Mouse (Mus musculus) thymus, adult 2 months (tissue): ENCODE data around the gene Dnaaf3. TPM values are rescaled to one million over a fixed set of nuclear protein-coding genes. Genes with fewer than 3 reads are reported as not detected.

Source experiments
- DNase-seq: peaks from one replicate; pipeline ENCODE4 v3.0.0; 2021
- H3K27ac ChIP-seq: fragments of 200-500 bp; 2 replicates; pipeline ENCODE4 v1.5.1; 2012; ENCODE audit warnings: low read length, control low read depth; ENCODE audit not compliant: control insufficient read depth, insufficient read depth
- H3K27me3 ChIP-seq: fragments of 200-500 bp; 2 replicates; pipeline ENCODE4 v1.6.1; 2012; ENCODE audit warnings: mild to moderate bottlenecking, low read length, moderate library complexity, mixed read lengths; ENCODE audit not compliant: control insufficient read depth, insufficient read depth
- H3K36me3 ChIP-seq: fragments of 200-500 bp; 2 replicates; pipeline ENCODE4 v1.6.1; 2012; ENCODE audit warnings: mild to moderate bottlenecking, low read length, moderate library complexity; ENCODE audit not compliant: control insufficient read depth, insufficient read depth
- H3K4me1 ChIP-seq: fragments of 200-500 bp; replicated peaks from 2 replicates; pipeline ENCODE4 v1.6.1; 2012; ENCODE audit warnings: low read length; ENCODE audit not compliant: control insufficient read depth, insufficient read depth
- H3K4me3 ChIP-seq: fragments of 200-500 bp; 2 replicates; pipeline ENCODE4 v1.5.1; 2012; ENCODE audit warnings: mild to moderate bottlenecking, low read length, control low read depth, moderate library complexity; ENCODE audit not compliant: control insufficient read depth, insufficient read depth
- CTCF ChIP-seq: fragments of 200-500 bp; IDR thresholded peaks from 2 replicates; pipeline ENCODE4 v1.5.1; 2012; ENCODE audit warnings: mild to moderate bottlenecking, control low read depth, low read length, moderate library complexity, borderline replicate concordance; ENCODE audit not compliant: control insufficient read depth, poor library complexity, insufficient read depth; ENCODE audit errors: extremely low read depth
- POLR2A ChIP-seq: fragments of 200-500 bp; IDR thresholded peaks from 2 replicates; pipeline ENCODE4 v1.6.1; 2012; ENCODE audit warnings: mild to moderate bottlenecking, low read length, control low read depth, moderate library complexity; ENCODE audit not compliant: control insufficient read depth, poor library complexity, insufficient read depth; ENCODE audit errors: extremely low read depth
- WGBS: fragments of 180-500 bp; shearing (Covaris S2); methylation state at CpG from one replicate; pipeline ENCODE4 v1.1.7; 2018; 5-methylcytosine and 5-hydroxymethylcytosine counted together
- polyA plus RNA-seq: library from polyadenylated mRNA; depleted of rRNA; stranded (reverse); fragments of >200 nt; gene quantifications from 2 replicates; pipeline ENCODE4 v1.2.3, GENCODE M21; 2012

Gene Dnaaf3
- polyA plus RNA-seq, 1 experiment = 9.8 TPM

DNA sequence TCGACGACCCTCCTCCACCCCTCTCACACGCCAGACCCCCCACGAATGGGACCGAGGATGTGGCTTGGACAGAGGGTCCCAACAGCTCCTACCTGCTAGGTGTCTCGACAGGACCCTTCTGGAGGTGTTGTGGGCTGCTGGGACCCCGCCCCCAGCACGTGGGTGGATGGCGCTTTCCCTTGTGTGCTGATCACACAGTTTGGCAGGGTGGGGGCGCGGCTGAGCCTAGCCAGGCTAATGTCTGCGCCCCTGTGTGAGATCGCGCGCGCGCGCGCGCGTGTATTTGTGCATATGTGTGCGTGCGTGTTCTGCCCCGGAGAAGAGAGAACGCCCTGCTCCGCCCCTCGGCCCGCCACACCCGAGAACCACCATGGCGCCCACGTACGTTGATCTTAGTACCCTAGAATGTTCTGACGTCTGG is 15.0 kb upstream of the Dnaaf3 start, which contains the start of gene Syt5:
Gene Syt5 (minus strand): TSS at position 321 of the 421 bp plus-strand sequence.
- Histone ChIP-seq H3K4me1 (peaks cover 2% of the 10 kb centered on the region), H3K27me3 (no peaks in the 10 kb centered on the region; the same call in 1 of the 2 replicates), H3K4me3 (no peak within 1 kb of the TSS), H3K36me3 (no peaks in the 10 kb centered on the region), H3K27ac (no peak within 1 kb of the TSS)
- TF ChIP-seq CTCF (no peak), POLR2A (no peak)
- 10% methylated on average over 33 of the region's 33 CpGs for WGBS
- DNase-seq = no peak

DNA sequence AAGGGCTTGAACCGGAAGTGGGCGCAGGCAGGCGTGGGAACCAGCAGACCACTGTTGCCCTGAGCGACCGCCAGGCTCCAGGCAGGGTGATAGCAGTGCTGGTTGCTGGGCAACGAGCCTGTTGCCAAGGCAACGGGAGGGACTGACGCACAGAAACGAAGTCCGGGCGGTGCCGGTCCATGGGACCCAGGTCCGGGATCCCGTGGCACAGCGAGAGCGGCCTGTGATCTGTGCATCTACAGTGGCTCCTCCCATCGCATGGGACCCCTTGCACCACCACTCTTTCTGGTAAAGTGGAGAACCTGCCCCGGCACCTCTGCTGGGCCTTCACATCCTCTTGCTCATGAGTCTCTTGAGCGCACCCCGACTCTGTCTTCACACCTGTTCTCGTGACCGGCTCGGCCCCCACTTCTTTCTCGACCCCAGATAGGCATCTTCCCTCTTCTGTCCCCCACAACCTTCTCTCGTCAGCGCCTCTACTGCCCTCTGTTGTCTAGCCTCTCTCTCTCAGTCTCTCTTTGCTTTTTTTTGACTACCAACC is 14.4 kb upstream of the Dnaaf3 start:
- Histone ChIP-seq H3K4me3 (no peak overlapping the region), H3K36me3 (no peaks in the 10 kb centered on the region), H3K4me1 (peaks cover 2% of the 10 kb centered on the region), H3K27ac (no peak overlapping the region), H3K27me3 (no peaks in the 10 kb centered on the region; the same call in 1 of the 2 replicates)
- no peak for DNase-seq
- WGBS = 7% methylated on average over 26 of the region's 26 CpGs
- TF ChIP-seq POLR2A = no peak
- no peak for TF ChIP-seq CTCF

DNA sequence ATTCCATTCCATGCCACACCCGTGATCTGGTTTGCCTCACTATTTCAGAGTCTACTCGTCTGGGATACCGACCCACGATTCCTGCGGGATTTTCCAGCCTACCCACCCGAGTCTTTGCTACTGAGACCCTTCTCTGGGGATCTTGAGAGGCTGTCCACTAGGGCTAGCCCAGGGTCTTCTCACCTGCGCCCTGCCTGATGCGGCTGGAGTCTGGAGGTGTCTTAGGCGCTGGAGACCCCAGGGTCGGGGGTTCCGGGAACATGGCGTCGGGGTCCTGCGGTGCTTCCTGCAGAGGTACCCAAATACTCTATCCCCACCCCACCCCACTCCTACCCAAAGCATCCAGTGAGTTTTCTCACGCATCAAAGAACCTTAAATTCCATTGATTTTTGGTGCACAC is 13.8 kb upstream of the Dnaaf3 start:
- TF ChIP-seq POLR2A = no peak
- TF ChIP-seq CTCF = no peak
- no peaks in the 10 kb centered on the region; the same call in 1 of the 2 replicates for H3K27me3 ChIP-seq
- WGBS = 83% methylated on average over 15 of the region's 15 CpGs

DNA sequence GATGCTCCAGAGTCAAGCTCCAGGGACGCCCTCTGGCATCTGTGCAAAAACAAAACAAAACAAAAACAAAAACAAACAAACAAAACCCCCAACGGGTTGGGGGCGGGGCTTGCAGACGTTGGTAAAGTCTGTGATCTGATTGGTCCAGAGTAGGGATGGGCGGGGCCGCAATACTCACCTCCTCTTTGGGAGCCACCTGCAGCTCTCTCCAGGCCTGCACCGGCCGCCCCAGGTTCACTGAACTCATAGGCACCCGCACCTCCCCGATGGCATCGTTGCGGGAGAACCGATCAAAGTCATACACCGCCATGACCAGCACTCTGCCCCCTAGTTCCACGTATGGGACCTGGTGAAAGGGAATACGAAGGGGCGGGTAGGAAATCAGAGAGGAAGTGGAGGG is 9.8 kb upstream of the Dnaaf3 start:
- Histone ChIP-seq H3K27ac (no peak overlapping the region), H3K36me3 (no peaks in the 10 kb centered on the region), H3K27me3 (no peaks in the 10 kb centered on the region), H3K4me3 (no peak overlapping the region), H3K4me1 (no peaks in the 10 kb centered on the region; the same call in 1 of the 2 replicates)
- DNase-seq = no peak
- no peak for TF ChIP-seq POLR2A
- no peak for TF ChIP-seq CTCF
- WGBS = 64% methylated on average over 17 of the region's 17 CpGs

More for the DNA sequence above, 13.8 kb upstream of the Dnaaf3 start:
- no peaks in the 10 kb centered on the region for H3K36me3 ChIP-seq
- peaks cover 2% of the 10 kb centered on the region for H3K4me1 ChIP-seq
- no peak for DNase-seq
- no peak overlapping the region for H3K4me3 ChIP-seq
- no peak overlapping the region for H3K27ac ChIP-seq

DNA sequence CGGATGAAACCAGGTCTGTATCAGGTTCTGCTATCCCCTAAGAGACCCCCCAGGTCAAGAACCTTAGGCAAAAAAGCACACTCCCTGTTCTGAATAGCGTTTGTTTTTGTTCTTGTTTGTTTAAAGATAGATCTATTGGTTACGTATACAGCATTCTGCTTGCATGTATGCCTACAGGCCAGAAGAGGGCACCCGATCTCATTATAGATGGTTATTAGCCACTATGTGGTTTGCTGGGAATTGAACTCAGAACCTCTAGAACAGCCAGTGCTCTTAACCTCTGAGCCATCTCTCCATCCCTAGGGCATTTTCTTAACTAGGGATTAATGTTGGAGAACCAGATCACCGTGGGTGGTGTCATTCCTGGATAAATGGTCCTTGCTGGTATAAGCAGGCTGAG is 9.1 kb upstream of the Dnaaf3 start:
- H3K4me1 ChIP-seq = no peaks in the 10 kb centered on the region
- TF ChIP-seq CTCF (no peak), POLR2A (no peak)
- H3K36me3 ChIP-seq = no peaks in the 10 kb centered on the region
- H3K4me3 ChIP-seq = no peak overlapping the region
- no peak for DNase-seq
- WGBS = 75% methylated on average over 5 of the region's 5 CpGs
- H3K27ac ChIP-seq = no peak overlapping the region
- H3K27me3 ChIP-seq = no peaks in the 10 kb centered on the region

DNA sequence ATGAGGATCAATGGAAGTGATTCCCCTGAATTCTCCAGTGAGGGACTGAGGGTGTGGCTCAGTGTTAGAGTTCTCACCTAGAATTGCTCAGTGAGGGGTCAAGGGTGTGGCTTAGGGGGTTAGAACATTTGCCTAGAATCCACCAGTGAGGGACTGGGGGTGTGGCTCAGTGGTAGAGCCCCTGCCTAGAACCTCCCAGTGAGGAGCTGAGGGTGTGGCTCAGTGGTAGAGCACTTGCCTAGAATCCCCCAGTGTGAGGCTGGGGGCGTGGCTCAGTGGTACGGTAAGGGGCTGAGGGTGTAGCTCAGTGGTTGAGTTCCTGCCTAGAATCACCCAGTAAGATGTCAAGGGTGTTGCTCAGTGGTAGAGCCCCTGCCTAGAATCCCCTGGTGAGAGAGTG is 6.8 kb upstream of the Dnaaf3 start:
- Histone ChIP-seq H3K4me3 (no peak overlapping the region), H3K4me1 (no peaks in the 10 kb centered on the region), H3K27ac (no peak overlapping the region), H3K36me3 (no peaks in the 10 kb centered on the region), H3K27me3 (no peaks in the 10 kb centered on the region)
- DNase-seq = no peak
- no peak for TF ChIP-seq CTCF
- TF ChIP-seq POLR2A = no peak
- 83% methylated on average over 2 of the region's 2 CpGs for WGBS

DNA sequence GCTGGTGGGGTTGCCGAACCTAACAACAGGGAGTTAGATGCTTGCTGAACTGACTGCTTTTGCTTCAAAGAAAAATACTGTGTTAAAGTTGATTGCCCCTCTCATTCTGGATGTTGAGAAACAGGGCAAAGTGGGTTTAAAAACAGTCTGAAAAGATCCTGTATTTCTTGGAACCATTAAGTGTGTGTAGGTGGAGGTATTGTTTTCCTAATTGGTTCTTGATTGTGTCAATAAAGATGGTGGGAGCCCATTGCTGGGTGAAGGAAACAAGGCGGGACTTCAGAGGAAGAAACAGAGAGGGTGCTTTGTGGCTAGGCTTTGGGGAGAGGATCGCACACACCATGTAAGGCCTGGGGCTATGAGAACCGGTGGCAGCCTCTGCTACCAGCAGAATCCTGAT is 4.9 kb upstream of the Dnaaf3 start:
- H3K4me3 ChIP-seq = no peak overlapping the region
- H3K27ac ChIP-seq = no peak overlapping the region
- H3K4me1 ChIP-seq = no peaks in the 10 kb centered on the region
- TF ChIP-seq POLR2A = no peak
- H3K27me3 ChIP-seq = no peaks in the 10 kb centered on the region; the same call in 1 of the 2 replicates
- H3K36me3 ChIP-seq = no peaks in the 10 kb centered on the region
- WGBS = 47% methylated on average over 4 of the region's 4 CpGs
- no peak for DNase-seq
